Mouse (Mus musculus): ENCODE data around the gene Syne3. TPM values are rescaled to one million over a fixed set of nuclear protein-coding genes. Genes with fewer than 3 reads are reported as not detected.

Gene Syne3
- 1.4 and 1.6 TPM in 2 replicates for polyA plus RNA-seq (2015; fragmentation: Nextera tagmentation; extraction: Ambion mirVana)

DNA sequence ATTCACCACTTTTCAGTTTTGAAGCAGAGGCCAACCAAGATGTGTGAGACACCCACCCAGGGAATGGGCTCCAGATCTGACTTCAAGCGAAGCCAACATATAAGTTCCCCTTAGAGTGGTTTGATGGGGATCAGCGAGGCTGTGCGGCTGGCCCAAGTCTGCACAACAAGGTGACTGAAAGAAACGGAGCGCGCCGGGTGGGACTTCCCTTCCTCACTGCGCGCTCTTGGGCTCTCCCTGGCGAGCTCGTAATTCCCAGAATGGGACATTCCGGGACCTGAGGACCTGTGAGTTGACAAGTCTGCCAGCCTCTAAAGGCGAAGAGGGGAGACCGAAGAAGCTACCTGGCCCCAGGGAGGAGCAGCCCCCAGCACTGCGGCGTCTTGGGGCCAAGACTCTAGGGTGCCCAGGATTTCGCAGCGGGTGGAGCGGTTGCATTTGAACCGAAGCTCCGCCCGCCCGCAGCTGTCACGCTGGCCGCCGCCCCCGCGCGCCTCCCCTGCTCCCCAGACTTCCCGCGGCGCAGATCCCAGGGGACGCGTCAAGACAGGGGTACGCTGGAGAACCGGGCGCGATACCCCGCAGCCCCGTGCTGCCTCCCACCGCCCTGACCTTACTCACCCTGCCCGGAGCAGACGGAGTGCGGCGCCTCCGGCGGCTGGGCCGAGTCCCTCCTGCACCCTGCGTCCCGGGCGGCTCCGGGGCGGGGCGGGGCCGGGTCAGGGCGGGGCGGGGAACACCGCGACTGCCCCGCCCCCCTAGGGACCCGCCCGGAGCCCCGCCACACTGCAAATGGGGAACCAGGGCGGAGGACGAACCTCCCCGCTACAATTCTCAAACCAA lies at the start of gene Syne3:
TSS of gene Syne3 (minus strand) at position 440 of the 843 bp plus-strand sequence.
- Histone ChIP-seq H3K9ac (peak within 1 kb of the TSS; percentile 72), H3K36me3 (no peaks in the 10 kb centered on the region), H3K4me1 (peaks cover 34% of the 10 kb centered on the region), H3K4me3 (peak within 1 kb of the TSS; percentile 69), H3K9me3 (no peaks in the 10 kb centered on the region), H3K27ac (peak within 1 kb of the TSS; percentile 10; the same call in 1 of the 2 replicates), H3K4me2 (replicated peaks) (peak within 1 kb of the TSS; percentile 99), H3K27me3 (peaks cover 50% of the 10 kb centered on the region)
- under 1% methylated on average over 64 of the region's 66 CpGs for WGBS
- peak; percentile 63 for ATAC-seq (ENCODE audit: low FRiP score, low read depth)

DNA sequence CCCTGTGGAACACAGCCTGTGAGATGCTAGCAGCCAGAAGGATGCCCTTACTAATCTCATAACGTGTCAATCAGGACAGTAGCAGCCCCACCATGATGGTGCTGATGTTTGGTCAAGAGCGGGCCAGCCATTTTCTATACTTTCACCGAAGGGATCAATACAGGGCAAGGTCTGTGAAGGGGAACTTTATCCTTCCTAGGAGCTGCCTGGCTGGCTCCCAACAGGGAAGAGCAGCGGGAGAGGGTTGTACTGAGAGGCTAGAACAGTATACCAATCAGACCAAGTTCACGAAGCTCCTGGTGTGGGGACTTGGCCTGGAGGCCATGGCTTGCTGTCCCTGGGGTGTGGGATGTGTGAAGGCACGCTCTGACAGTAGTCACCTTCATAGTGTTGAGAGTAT lies 45.7 kb upstream of the Syne3 start:
- Histone ChIP-seq H3K4me1 (no peaks in the 10 kb centered on the region), H3K9ac (no peak overlapping the region), H3K36me3 (no peaks in the 10 kb centered on the region), H3K27ac (no peak overlapping the region), H3K9me3 (no peaks in the 10 kb centered on the region), H3K4me3 (no peak overlapping the region), H3K4me2 (replicated peaks) (no peak overlapping the region), H3K27me3 (no peaks in the 10 kb centered on the region)
- no peak for ATAC-seq (ENCODE audit: low FRiP score, low read depth)
- 83% methylated on average over 6 of the region's 6 CpGs for WGBS

DNA sequence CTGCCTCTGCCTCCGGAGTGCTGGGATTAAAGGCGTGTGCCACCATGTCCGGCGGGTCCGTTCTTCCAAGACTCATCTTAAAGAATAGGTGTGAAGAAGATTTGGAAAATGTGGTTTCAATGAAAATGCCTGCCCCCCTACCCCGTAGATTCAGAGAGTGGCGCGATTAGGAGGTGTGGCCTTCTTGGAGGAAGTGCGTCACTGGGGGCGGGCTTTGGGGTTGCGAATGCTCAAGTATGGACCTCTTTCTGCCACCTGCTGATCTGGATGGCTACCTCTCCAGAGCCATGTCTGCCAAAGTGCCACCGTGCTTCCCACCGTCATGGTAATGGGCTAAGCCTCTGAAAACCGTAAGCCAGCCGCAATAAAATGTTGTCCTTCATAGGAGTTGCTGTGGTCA lies 44.4 kb upstream of the Syne3 start:
- Histone ChIP-seq H3K9me3 (no peaks in the 10 kb centered on the region), H3K4me3 (no peak overlapping the region), H3K9ac (no peak overlapping the region), H3K27me3 (no peaks in the 10 kb centered on the region), H3K4me2 (replicated peaks) (no peak overlapping the region), H3K36me3 (no peaks in the 10 kb centered on the region), H3K27ac (no peak overlapping the region), H3K4me1 (no peaks in the 10 kb centered on the region)
- 94% methylated on average over 15 of the region's 15 CpGs for WGBS
- ATAC-seq (ENCODE audit: low FRiP score, low read depth) = no peak

DNA sequence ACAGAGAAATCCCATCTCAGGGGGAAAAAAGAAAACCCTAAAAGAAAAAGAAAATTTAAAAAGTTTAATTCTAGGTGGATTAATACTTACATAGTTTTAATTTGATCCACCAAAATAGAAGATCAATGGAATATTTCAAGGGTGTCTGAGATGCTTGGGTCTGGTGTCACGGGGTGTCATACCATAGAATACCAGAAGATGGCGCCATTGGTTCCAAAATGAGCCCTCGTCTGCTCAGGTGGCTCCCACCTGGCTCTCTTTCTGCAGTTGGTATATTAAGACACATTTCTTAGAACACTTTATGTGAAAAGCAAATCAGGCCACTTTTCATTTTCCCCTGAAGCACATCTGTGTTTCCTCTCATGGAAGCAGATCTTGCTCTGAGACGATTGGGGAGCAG lies 41.3 kb upstream of the Syne3 start:
- H3K4me1 ChIP-seq = no peaks in the 10 kb centered on the region
- H3K4me2 ChIP-seq (replicated peaks) = no peak overlapping the region
- H3K9me3 ChIP-seq = 0 out of 2 replicates have a peak, but pooled peaks cover 4% of the 10 kb centered on the region
- H3K27ac ChIP-seq = no peak overlapping the region
- 0 out of 2 replicates have a peak, but pooled peaks have one; percentile 46 for ATAC-seq (ENCODE audit: low FRiP score, low read depth)
- H3K4me3 ChIP-seq = no peak overlapping the region
- H3K36me3 ChIP-seq = no peaks in the 10 kb centered on the region
- WGBS = 6% methylated on average over 4 of the region's 4 CpGs
- H3K9ac ChIP-seq = no peak overlapping the region
- H3K27me3 ChIP-seq = no peaks in the 10 kb centered on the region

DNA sequence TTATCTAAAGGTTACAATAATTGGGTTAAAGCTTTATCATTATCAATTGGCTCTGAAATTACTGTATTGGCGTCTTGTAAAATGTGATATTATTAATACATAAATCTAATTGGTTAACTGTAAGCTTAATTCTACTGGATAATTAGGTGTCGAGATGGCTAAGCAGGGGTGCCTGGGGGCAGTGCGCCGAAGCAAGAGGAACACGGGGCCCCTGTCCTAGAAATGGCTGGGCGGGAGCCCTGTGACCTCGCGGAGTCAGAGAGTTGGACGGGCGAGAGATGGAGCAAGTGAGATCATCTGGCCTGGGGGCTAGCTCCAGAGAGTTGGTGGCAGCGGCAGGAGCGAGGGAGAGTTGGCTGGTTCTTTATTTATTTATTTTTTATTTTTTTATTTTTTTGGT lies 40.2 kb upstream of the Syne3 start:
- WGBS = 76% methylated on average over 12 of the region's 12 CpGs

DNA sequence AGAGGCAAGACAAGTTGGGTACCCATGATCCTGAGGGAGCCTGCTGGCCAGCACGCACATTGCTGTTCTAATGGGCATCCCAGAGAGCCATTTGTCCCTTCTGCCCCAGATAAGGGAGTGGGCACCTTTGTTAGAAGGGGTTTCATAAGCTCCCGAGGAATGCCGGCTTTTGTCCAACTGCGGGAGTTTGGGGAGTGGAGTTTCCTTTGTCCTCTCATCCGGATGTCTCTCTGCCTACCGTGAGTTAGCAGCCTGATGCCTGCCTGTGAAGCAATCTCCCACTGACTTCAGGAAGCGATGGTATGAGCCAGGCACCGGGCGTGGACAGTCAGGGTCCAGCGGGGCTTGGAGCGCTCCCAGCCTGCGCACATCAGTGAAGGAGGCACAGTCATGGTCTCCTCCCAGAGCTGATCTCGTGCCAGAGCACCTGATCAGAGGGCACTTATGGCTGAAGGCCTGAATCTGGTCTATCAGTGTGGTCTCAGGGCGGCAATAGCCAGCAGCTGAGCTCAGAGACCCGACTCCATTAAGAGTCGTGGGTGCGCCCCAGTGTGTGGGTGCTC lies 38.8 kb upstream of the Syne3 start:
- Histone ChIP-seq H3K27me3 (no peaks in the 10 kb centered on the region), H3K36me3 (peaks cover 8% of the 10 kb centered on the region; the same call in 1 of the 2 replicates), H3K4me2 (replicated peaks) (no peak overlapping the region), H3K9ac (no peak overlapping the region), H3K4me3 (no peak overlapping the region), H3K27ac (no peak overlapping the region), H3K9me3 (0 out of 2 replicates have a peak, but pooled peaks cover 4% of the 10 kb centered on the region), H3K4me1 (no peaks in the 10 kb centered on the region)
- 84% methylated on average over 17 of the region's 17 CpGs for WGBS
- ATAC-seq (ENCODE audit: low FRiP score, low read depth) = no peak

More for the DNA sequence above, 40.2 kb upstream of the Syne3 start:
- no peak overlapping the region for H3K4me2 ChIP-seq (replicated peaks)
- no peak overlapping the region for H3K27ac ChIP-seq
- H3K4me1 ChIP-seq = no peaks in the 10 kb centered on the region
- 0 out of 2 replicates have a peak, but pooled peaks cover 4% of the 10 kb centered on the region for H3K9me3 ChIP-seq
- H3K9ac ChIP-seq = no peak overlapping the region
- ATAC-seq (ENCODE audit: low FRiP score, low read depth) = no peak
- H3K36me3 ChIP-seq = no peaks in the 10 kb centered on the region
- H3K27me3 ChIP-seq = no peaks in the 10 kb centered on the region
- no peak overlapping the region for H3K4me3 ChIP-seq

DNA sequence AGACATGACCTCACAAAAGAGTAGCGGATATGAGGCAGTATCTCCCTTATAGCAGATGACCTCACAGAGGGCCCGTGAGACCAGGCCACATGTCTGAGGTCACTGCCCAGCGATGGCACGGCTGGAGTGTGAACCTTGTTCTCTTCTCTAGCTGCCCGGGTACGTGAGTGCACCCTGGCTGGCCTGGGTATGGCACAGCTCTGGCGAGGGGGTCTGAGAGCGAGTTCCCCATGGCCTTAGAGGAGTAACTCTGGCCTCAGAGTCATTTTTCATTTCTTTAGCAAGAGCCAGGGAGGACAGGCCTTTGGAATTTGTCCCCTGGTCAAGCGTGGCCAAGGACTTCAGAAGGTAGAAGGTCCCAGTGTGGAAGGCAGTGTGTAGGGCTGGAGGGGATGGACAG lies 35.2 kb upstream of the Syne3 start:
- H3K9ac ChIP-seq = no peak overlapping the region
- 0 out of 2 replicates have a peak, but pooled peaks cover 4% of the 10 kb centered on the region for H3K9me3 ChIP-seq
- no peaks in the 10 kb centered on the region for H3K27me3 ChIP-seq
- no peak for ATAC-seq (ENCODE audit: low FRiP score, low read depth)
- 90% methylated on average over 9 of the region's 9 CpGs for WGBS
- H3K4me1 ChIP-seq = peaks cover 2% of the 10 kb centered on the region; the same call in 1 of the 2 replicates
- H3K27ac ChIP-seq = no peak overlapping the region
- H3K36me3 ChIP-seq = peaks cover 41% of the 10 kb centered on the region
- no peak overlapping the region for H3K4me2 ChIP-seq (replicated peaks)
- no peak overlapping the region for H3K4me3 ChIP-seq

DNA sequence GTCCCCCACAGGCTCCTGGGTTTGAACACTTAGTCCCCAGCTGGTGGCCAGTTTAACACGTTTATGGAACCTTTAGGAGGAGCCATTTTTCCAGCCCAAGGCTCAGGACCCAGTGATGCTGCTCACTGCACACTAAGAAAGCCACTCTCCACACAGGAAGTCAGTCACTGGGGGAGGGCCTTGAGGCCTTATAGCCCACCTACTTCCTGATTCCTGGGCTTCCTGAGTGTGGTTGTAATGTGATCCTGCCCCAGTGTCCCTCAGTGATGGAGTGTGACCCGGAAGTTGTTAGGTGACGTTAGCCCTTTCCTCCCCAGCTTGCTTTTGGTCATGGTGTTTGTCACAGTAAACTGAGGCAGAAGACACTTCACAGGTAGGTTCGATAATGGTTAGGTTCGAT lies 33.5 kb upstream of the Syne3 start:
- no peak overlapping the region for H3K4me3 ChIP-seq
- H3K36me3 ChIP-seq = peaks cover 43% of the 10 kb centered on the region
- WGBS = 84% methylated on average over 5 of the region's 5 CpGs
- no peaks in the 10 kb centered on the region for H3K27me3 ChIP-seq
- no peak overlapping the region for H3K4me2 ChIP-seq (replicated peaks)
- no peak overlapping the region for H3K9ac ChIP-seq
- peaks cover 5% of the 10 kb centered on the region; the same call in 1 of the 2 replicates for H3K4me1 ChIP-seq
- 0 out of 2 replicates have a peak, but pooled peaks cover 4% of the 10 kb centered on the region for H3K9me3 ChIP-seq
- ATAC-seq (ENCODE audit: low FRiP score, low read depth) = no peak
- H3K27ac ChIP-seq = no peak overlapping the region

DNA sequence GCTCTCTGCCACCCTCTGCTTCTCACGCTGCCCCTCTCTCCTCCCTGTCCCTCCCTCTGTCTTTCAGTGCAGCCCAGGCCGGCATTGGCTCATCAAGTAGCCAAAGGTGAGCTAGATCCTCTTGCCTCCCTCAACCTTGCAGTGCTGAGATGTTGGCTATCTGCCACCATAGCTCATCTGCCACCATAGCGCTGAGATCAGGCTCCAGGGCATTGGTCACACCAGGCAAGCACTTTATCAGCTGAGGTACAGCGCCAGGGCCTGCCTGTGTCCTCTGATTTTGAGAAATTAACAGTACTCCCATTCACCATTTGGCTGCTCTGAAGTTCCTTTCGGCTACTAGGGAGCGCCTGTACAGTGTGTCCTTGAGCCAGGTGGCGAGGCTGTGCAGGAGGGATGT lies 31.3 kb upstream of the Syne3 start:
- ATAC-seq (ENCODE audit: low FRiP score, low read depth) = no peak
- no peak overlapping the region for H3K9ac ChIP-seq
- H3K4me1 ChIP-seq = peaks cover 7% of the 10 kb centered on the region; the same call in 1 of the 2 replicates
- no peak overlapping the region for H3K4me2 ChIP-seq (replicated peaks)
- WGBS = 96% methylated on average over 7 of the region's 7 CpGs
- no peak overlapping the region for H3K4me3 ChIP-seq
- H3K9me3 ChIP-seq = no peaks in the 10 kb centered on the region
- H3K36me3 ChIP-seq = peaks cover 51% of the 10 kb centered on the region
- no peak overlapping the region for H3K27ac ChIP-seq
- H3K27me3 ChIP-seq = no peaks in the 10 kb centered on the region

DNA sequence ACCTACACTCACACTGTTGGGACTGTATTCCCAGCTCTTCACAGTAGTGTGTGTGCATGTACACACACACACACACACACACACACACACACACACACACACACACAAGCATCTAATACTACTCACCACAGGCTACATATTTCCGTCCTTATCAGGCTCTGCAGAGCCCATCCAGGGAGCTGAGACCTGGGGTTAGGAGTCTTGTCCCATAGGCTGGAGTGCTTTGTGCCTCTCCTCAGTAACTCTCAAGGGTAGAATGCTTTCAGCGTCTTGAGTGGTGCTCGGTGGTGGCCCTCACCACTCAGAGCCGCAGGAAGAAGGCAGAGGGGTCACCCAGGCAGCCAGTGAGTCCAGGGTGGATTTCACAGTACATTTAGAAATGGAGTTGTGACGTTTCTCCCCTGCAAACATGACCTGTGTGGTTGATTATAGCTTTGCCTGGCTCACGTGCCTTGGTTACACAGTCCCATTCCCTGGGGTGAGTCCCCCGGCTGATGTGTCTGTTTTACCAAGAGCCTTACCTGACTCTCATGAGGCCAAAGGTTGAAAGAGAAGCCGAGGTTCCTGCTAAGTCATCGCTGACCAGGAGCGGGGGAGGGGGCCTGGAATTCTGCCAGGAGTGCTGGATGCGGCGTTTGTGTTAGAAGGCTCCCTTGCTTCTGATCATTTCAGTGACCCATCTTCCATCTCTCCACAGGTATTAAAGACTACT lies 30.1 kb upstream of the Syne3 start:
- H3K27me3 ChIP-seq = no peaks in the 10 kb centered on the region
- H3K4me2 ChIP-seq (replicated peaks) = no peak overlapping the region
- WGBS = 61% methylated on average over 12 of the region's 12 CpGs
- no peak overlapping the region for H3K27ac ChIP-seq
- no peak for ATAC-seq (ENCODE audit: low FRiP score, low read depth)
- H3K36me3 ChIP-seq = peaks cover 51% of the 10 kb centered on the region
- no peak overlapping the region for H3K4me3 ChIP-seq
- H3K9me3 ChIP-seq = no peaks in the 10 kb centered on the region
- H3K4me1 ChIP-seq = peaks cover 16% of the 10 kb centered on the region
- peak overlapping the region; percentile 39; the same call in 1 of the 2 replicates for H3K9ac ChIP-seq

DNA sequence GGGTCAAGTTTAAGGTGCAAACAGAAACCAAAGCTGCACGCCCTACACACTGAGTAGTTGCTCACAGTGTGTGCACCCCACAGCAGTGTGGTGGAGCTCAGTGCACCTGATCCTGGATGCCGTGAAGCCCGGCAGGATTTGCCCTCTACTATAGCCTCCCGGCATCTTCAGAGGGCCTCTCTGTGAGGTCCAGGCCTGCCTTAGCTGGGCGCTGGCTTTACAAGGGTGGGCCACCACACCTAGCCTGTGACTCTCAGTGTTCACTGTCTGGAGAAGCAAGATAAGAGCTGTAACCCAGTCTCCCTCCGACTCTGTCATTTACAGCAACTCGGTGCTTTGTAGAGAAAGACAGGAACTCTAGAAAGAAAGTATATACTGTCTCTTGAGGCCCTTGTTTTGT lies 29.3 kb upstream of the Syne3 start:
- Histone ChIP-seq H3K4me2 (replicated peaks) (no peak overlapping the region), H3K9me3 (no peaks in the 10 kb centered on the region), H3K9ac (no peak overlapping the region), H3K36me3 (peaks cover 48% of the 10 kb centered on the region), H3K27me3 (no peaks in the 10 kb centered on the region), H3K4me1 (peaks cover 24% of the 10 kb centered on the region), H3K4me3 (no peak overlapping the region), H3K27ac (no peak overlapping the region)
- no peak for ATAC-seq (ENCODE audit: low FRiP score, low read depth)
- WGBS = 78% methylated on average over 7 of the region's 7 CpGs

DNA sequence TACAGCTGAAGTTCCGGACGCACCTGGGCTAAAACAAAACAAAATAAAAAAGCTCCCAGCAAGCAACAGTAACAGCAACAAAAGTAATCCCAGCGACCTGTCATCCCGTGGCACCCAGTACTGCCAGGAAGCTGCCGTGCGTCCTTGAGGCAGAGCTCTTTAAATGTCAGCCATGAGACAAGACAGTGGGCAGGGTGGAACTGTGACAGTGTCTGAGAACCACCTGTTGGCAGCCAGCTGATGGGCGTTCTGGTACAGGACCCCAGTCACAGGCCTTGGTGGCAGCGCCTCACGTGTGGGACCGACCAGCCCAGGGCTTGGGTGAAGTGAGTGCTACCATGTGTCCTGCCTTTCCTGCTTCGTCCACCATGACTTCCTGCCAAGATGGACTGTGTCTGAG lies 28.6 kb upstream of the Syne3 start:
- H3K9me3 ChIP-seq = no peaks in the 10 kb centered on the region
- H3K27ac ChIP-seq = no peak overlapping the region
- H3K4me1 ChIP-seq = peaks cover 31% of the 10 kb centered on the region
- H3K36me3 ChIP-seq = peaks cover 42% of the 10 kb centered on the region
- H3K4me2 ChIP-seq (replicated peaks) = no peak overlapping the region
- no peak for ATAC-seq (ENCODE audit: low FRiP score, low read depth)
- WGBS = 82% methylated on average over 11 of the region's 11 CpGs
- H3K27me3 ChIP-seq = no peaks in the 10 kb centered on the region
- H3K9ac ChIP-seq = no peak overlapping the region
- H3K4me3 ChIP-seq = no peak overlapping the region

Measured in limb, embryonic 13.5 days (tissue).